Mouse (Mus musculus) G1E (cell line): Measurements from ENCODE around the gene Otud7b. TPM values are rescaled to one million over a fixed set of nuclear protein-coding genes. Genes with fewer than 3 reads are reported as not detected.
A peak's percentile ranks its signal among the peaks of the same experiment; 100 is the strongest.

Source experiments
- ATAC-seq: 2 replicates; pipeline ENCODE4 v1.8.0; 2016; ENCODE audit warnings: mild to moderate bottlenecking; ENCODE audit not compliant: insufficient number of reproducible peaks, poor library complexity, low FRiP score, severe bottlenecking; ENCODE audit errors: extremely low read depth
- DNase-seq: peaks from one replicate; pipeline ENCODE4 v3.0.0; 2012; ENCODE audit warnings: low spot score
- H3K27me3 ChIP-seq: 2 replicates; pipeline ENCODE4 v1.6.1; 2012; ENCODE audit warnings: mild to moderate bottlenecking, low read length, inconsistent platforms; ENCODE audit not compliant: insufficient read depth
- H3K36me3 ChIP-seq: replicated peaks from 2 replicates; pipeline ENCODE3; 2012; ENCODE audit warnings: mild to moderate bottlenecking, inconsistent platforms
- H3K4me1 ChIP-seq: 2 replicates; pipeline ENCODE4 v1.6.1; 2012; ENCODE audit warnings: low read depth, low read length, inconsistent platforms, mixed read lengths; ENCODE audit not compliant: insufficient read depth
- H3K4me3 ChIP-seq: 2 replicates; pipeline ENCODE4 v1.5.1; 2012; ENCODE audit warnings: low read depth, mild to moderate bottlenecking, inconsistent platforms, low read length, moderate library complexity, mixed read lengths
- H3K9me3 ChIP-seq: replicated peaks from 2 replicates; pipeline ENCODE4 v1.6.1; 2012; ENCODE audit warnings: inconsistent platforms
- CTCF ChIP-seq: IDR thresholded peaks from 2 replicates; pipeline ENCODE4 v1.5.1; 2012; ENCODE audit warnings: low read depth, low read length, inconsistent platforms, mixed read lengths
- GATA1 ChIP-seq: IDR thresholded peaks from 2 replicates; pipeline ENCODE4 v1.6.1; 2012; ENCODE audit warnings: borderline replicate concordance, low read length, inconsistent platforms, mixed read lengths
- GATA2 ChIP-seq: IDR thresholded peaks from 2 replicates; pipeline ENCODE4 v1.6.1; 2012; ENCODE audit warnings: low read depth, low read length, inconsistent platforms, borderline replicate concordance
- POLR2AphosphoS5 ChIP-seq: IDR thresholded peaks from 2 replicates; pipeline ENCODE4 v1.6.1; 2012; ENCODE audit warnings: low read depth, low read length, inconsistent platforms; ENCODE audit not compliant: insufficient replicate concordance
- TAL1 ChIP-seq: conservative IDR thresholded peaks from 2 replicates; pipeline ENCODE4 v1.6.1; 2012; ENCODE audit warnings: low read depth, low read length, inconsistent platforms, mixed read lengths
- polyA plus RNA-seq: library from polyadenylated mRNA; stranded (reverse); fragments of >175 nt; gene quantifications from 2 replicates; pipeline ENCODE4 v1.2.3, GENCODE M21; 2012
- total RNA-seq, 2 experiments: library from RNA; stranded (forward) in 1 of 2; stranded (reverse) in 1 of 2; fragments of 200-1000 nt in 1 of 2; fragments of >200 nt in 1 of 2; fragmentation: Nextera tagmentation in 1 of 2; gene quantifications; 2 replicates each; pipeline ENCODE4 v1.2.3; 2014 to 2017

Gene Otud7b
- total and polyA plus RNA-seq, 3 experiments, result 10.1 to 22.1 (median 11.8) TPM

GRCm38 (mm10) chr3:96082714-96083508 lies 21.4 kb upstream of the Otud7b start:
- Histone ChIP-seq H3K9me3 (peaks cover 4% of the 10 kb centered on the region; the same call in 1 of the 2 replicates), H3K36me3 (no peaks in the 10 kb centered on the region), H3K4me3 (no peak overlapping the region), H3K27me3 (peaks cover 5% of the 10 kb centered on the region), H3K4me1 (peaks cover 25% of the 10 kb centered on the region)
- 0 out of 2 replicates have a peak, but pooled peaks have one; percentile 31 for ATAC-seq
- DNase-seq, result peak; percentile 29
- TF ChIP-seq CTCF, result no peak
- no peak for TF ChIP-seq TAL1
- TF ChIP-seq POLR2AphosphoS5, result no peak
- no peak for TF ChIP-seq GATA2
- no peak for TF ChIP-seq GATA1

DNA sequence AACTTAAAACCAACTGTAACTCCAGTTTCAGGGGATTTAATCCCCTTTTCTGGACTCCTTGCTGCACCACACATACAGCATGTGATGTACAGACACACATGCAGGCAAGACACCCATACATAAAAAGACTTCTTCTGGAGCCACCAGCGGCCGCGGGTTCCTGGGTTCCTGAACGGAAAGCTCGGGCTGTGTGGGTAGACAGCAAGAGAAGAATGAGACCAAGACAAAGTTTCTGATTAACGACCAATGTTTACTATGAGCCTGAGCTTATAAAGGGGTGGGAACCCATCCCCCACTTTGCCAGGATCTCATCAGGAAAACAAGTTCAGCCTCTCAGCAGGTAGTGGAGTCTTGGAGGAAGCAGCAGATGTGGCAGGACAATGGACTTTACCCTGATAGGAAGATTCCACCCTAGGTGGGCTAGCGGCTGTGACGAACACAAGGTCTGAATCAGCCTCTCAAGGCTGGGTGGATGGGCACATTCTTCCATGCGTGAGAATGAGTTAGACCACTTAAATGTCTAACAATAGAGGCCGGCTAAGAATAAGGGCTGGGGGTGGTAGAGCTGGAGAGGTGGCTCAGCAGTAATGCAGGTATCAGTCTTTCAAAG lies 20.1 kb upstream of the Otud7b start:
- Histone ChIP-seq H3K4me3 (no peak overlapping the region), H3K4me1 (peaks cover 21% of the 10 kb centered on the region)
- DNase-seq, result no peak

DNA sequence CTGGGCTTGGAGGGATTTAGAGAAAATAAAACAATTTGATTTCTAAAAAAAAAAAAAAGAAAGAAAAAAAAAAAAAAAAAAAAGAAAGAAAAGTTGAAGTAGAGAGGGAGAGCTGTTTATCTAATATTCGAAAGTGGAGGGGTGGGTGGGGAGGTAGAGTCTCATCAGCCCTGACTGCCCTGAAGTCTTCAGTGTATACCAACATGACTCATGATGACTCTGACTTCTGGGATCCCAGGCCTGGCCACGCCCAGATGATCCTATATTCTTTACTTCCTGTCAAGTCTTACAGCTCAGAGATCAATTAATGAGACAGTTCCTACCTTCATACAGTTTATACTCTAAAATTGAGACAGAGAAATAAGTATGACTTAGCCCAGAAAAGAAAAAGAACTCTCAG lies 17.1 kb upstream of the Otud7b start:
- TF ChIP-seq GATA2 (no peak), POLR2AphosphoS5 (no peak)
- H3K9me3 ChIP-seq, result peaks cover 4% of the 10 kb centered on the region; the same call in 1 of the 2 replicates
- peaks cover 20% of the 10 kb centered on the region for H3K4me1 ChIP-seq
- H3K27me3 ChIP-seq, result no peaks in the 10 kb centered on the region
- no peak overlapping the region for H3K4me3 ChIP-seq
- no peak for DNase-seq
- peak; percentile 57 for ATAC-seq
- no peaks in the 10 kb centered on the region for H3K36me3 ChIP-seq

More for the DNA sequence above, 20.1 kb upstream of the Otud7b start:
- H3K27me3 ChIP-seq, result no peaks in the 10 kb centered on the region
- no peak for TF ChIP-seq TAL1
- TF ChIP-seq GATA2, result no peak
- no peak for TF ChIP-seq CTCF
- TF ChIP-seq GATA1, result no peak
- TF ChIP-seq POLR2AphosphoS5, result no peak
- ATAC-seq, result no peak
- no peaks in the 10 kb centered on the region for H3K36me3 ChIP-seq
- peaks cover 4% of the 10 kb centered on the region; the same call in 1 of the 2 replicates for H3K9me3 ChIP-seq

DNA sequence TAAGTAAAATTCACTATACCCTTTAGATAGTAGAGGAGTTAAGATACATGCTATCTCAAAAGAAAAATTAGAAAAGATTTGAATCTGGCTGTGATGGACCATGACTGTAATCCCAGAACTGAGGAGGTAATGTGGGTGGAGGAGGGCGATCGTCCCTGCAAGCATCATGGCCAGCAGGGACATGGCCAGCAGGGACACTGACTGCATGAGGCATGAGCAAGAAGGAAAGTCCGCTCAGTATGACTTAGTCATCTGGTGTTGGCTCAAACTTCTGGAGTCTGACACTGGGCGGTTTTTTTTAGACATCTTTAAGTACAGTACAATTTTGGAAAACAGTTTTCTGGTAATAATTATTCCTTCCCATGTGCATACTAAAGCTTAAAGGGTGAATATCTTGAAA lies 16.5 kb upstream of the Otud7b start:
- Histone ChIP-seq H3K4me1 (peaks cover 15% of the 10 kb centered on the region), H3K4me3 (no peak overlapping the region), H3K36me3 (no peaks in the 10 kb centered on the region), H3K27me3 (no peaks in the 10 kb centered on the region), H3K9me3 (peaks cover 4% of the 10 kb centered on the region; the same call in 1 of the 2 replicates)
- DNase-seq (no peak), ATAC-seq (no peak)
- TF ChIP-seq CTCF, result no peak
- TF ChIP-seq POLR2AphosphoS5, result no peak
- no peak for TF ChIP-seq GATA1
- TF ChIP-seq TAL1, result no peak
- TF ChIP-seq GATA2, result no peak

GRCm38 (mm10) chr3:96089882-96090489 lies 14.3 kb upstream of the Otud7b start:
- TF ChIP-seq CTCF (no peak), TAL1 (no peak), GATA2 (no peak), GATA1 (no peak), POLR2AphosphoS5 (no peak)
- ATAC-seq (no peak), DNase-seq (no peak)
- Histone ChIP-seq H3K27me3 (peaks cover 4% of the 10 kb centered on the region; the same call in 1 of the 2 replicates), H3K9me3 (no peaks in the 10 kb centered on the region), H3K4me1 (peaks cover 11% of the 10 kb centered on the region), H3K4me3 (no peak overlapping the region), H3K36me3 (no peaks in the 10 kb centered on the region)

DNA sequence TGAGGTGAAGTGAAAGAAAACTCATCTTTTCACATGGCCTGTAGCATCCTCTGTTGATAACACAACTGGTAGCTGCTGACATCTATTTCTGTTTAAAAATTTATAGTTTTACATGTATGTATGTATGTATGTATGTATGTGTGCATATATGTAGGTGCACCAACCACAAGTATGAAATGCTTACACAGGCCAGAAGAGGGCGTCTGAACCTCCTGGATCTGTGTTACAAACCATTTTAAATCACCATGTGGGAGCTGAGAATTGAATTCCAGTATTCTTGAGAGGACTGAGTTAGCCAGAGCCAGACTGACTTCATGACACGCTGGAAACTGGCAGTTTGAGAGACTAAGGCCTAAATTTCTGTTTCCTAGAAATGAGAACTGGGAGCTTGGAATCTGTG lies 13.2 kb upstream of the Otud7b start:
- Histone ChIP-seq H3K4me3 (no peak overlapping the region), H3K36me3 (no peaks in the 10 kb centered on the region), H3K9me3 (no peaks in the 10 kb centered on the region), H3K4me1 (peaks cover 11% of the 10 kb centered on the region), H3K27me3 (peaks cover 4% of the 10 kb centered on the region; the same call in 1 of the 2 replicates)
- no peak for ATAC-seq
- no peak for DNase-seq
- no peak for TF ChIP-seq POLR2AphosphoS5
- TF ChIP-seq GATA2, result no peak
- TF ChIP-seq CTCF, result no peak
- no peak for TF ChIP-seq GATA1
- TF ChIP-seq TAL1, result no peak

- TF ChIP-seq GATA1 (no peak), CTCF (no peak), POLR2AphosphoS5 (no peak), TAL1 (no peak), GATA2 (no peak)
- H3K9me3 ChIP-seq, result no peaks in the 10 kb centered on the region
- no peak for DNase-seq
- peaks cover 3% of the 10 kb centered on the region; the same call in 1 of the 2 replicates for H3K4me1 ChIP-seq
- no peak overlapping the region for H3K4me3 ChIP-seq
- peaks cover 4% of the 10 kb centered on the region; the same call in 1 of the 2 replicates for H3K27me3 ChIP-seq
- H3K36me3 ChIP-seq, result no peaks in the 10 kb centered on the region
- no peak for ATAC-seq
Measured at GRCm38 (mm10) chr3:96091966-96092365, 12.4 kb upstream of the Otud7b start.
